Mouse (Mus musculus) midbrain, embryonic 14.5 days (tissue): ENCODE results near the gene Pcnx4. TPM values are rescaled to one million over a fixed set of nuclear protein-coding genes. Genes with fewer than 3 reads are reported as not detected.

Experiments used
- ATAC-seq: fragments of 200-750 bp; cut with Nextera tagmentation; 2 replicates; pipeline ENCODE4 v1.8.0; 2017; ENCODE audit warnings: moderate number of reproducible peaks, moderate library complexity; ENCODE audit not compliant: low FRiP score, low TSS enrichment
- DNase-seq: peaks from one replicate; pipeline ENCODE4 v3.0.0-alpha.2; 2015
- H3K27ac ChIP-seq: fragments of 300-500 bp; sonication (generic); replicated peaks from 2 replicates; pipeline ENCODE4 v1.5.1; 2014; ENCODE audit warnings: mild to moderate bottlenecking, low read depth, low read length, moderate library complexity
- H3K27me3 ChIP-seq: fragments of 300-500 bp; sonication (generic); 2 replicates; pipeline ENCODE4 v1.6.1; 2014; ENCODE audit warnings: low read length, control low read depth, mixed read lengths; ENCODE audit not compliant: control insufficient read depth, insufficient read depth
- H3K36me3 ChIP-seq: fragments of 300-500 bp; sonication (generic); 2 replicates; pipeline ENCODE4 v1.6.1; 2014; ENCODE audit warnings: low read length, control low read depth; ENCODE audit not compliant: control insufficient read depth, insufficient read depth
- H3K4me1 ChIP-seq: fragments of 300-500 bp; sonication (generic); 2 replicates; pipeline ENCODE4 v1.6.1; 2014; ENCODE audit warnings: mild to moderate bottlenecking, antibody characterized with exemption, low read length, control low read depth; ENCODE audit not compliant: control insufficient read depth, insufficient read depth
- H3K4me2 ChIP-seq: fragments of 300-500 bp; sonication (generic); 2 replicates; pipeline ENCODE4 v1.6.1; 2014; ENCODE audit warnings: mild to moderate bottlenecking, low read length, moderate library complexity
- H3K4me3 ChIP-seq: fragments of 300-500 bp; sonication (generic); replicated peaks from 2 replicates; pipeline ENCODE4 v1.5.1; 2014; ENCODE audit warnings: low read depth, low read length
- H3K9ac ChIP-seq: fragments of 300-500 bp; sonication (generic); replicated peaks from 2 replicates; pipeline ENCODE4 v1.6.1; 2014; ENCODE audit warnings: mild to moderate bottlenecking, low read length, moderate library complexity
- H3K9me3 ChIP-seq: fragments of 300-500 bp; sonication (generic); 2 replicates; pipeline ENCODE4 v1.6.1; 2016; ENCODE audit warnings: low read length, control low read depth, mixed read lengths; ENCODE audit not compliant: control insufficient read depth
- WGBS: fragments of 180-500 bp; shearing (Covaris S2); extraction: QIAGEN DNeasy Blood & Tissue Kit; methylation state at CpG from one replicate; pipeline ENCODE4 v1.1.7; 2014; 5-methylcytosine and 5-hydroxymethylcytosine counted together
- polyA plus RNA-seq: library from polyadenylated mRNA; unstranded; fragments of >200 nt; fragmentation: Nextera tagmentation; extraction: Ambion mirVana; gene quantifications from 2 replicates; pipeline ENCODE4 v1.2.1, GENCODE M21; 2014

The Pcnx4 gene
- polyA plus RNA-seq, 1 experiment from 2014 or later: 26.2 TPM

DNA sequence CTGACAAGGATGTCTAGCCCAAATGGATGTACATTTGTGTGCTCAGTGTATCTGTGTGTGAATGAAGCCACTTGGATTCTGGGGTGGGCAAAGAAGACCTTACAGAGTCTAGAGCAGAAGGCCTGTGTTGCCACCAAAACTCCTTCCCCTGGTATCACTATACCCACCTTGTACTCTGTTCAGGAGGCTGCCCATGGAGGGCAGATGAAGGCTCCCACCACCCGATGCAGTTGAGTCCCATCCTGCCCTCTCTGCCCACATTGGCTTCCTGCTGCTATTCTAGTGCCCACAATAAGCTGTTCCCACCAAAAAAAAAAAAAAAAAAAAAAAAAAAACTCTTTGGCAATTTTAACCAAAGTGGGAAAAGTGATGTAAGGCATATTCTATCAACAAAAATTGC, 85.3 kb downstream of the Pcnx4 start:
- DNase-seq (no peak), ATAC-seq (no peak)
- Histone ChIP-seq H3K36me3 (no peaks in the 10 kb centered on the region), H3K4me3 (no peak overlapping the region), H3K27me3 (no peaks in the 10 kb centered on the region), H3K27ac (no peak overlapping the region), H3K9ac (no peak overlapping the region), H3K4me2 (no peak overlapping the region), H3K9me3 (no peaks in the 10 kb centered on the region), H3K4me1 (no peaks in the 10 kb centered on the region)
- 95% methylated on average over 1 of the region's 1 CpGs for WGBS

DNA sequence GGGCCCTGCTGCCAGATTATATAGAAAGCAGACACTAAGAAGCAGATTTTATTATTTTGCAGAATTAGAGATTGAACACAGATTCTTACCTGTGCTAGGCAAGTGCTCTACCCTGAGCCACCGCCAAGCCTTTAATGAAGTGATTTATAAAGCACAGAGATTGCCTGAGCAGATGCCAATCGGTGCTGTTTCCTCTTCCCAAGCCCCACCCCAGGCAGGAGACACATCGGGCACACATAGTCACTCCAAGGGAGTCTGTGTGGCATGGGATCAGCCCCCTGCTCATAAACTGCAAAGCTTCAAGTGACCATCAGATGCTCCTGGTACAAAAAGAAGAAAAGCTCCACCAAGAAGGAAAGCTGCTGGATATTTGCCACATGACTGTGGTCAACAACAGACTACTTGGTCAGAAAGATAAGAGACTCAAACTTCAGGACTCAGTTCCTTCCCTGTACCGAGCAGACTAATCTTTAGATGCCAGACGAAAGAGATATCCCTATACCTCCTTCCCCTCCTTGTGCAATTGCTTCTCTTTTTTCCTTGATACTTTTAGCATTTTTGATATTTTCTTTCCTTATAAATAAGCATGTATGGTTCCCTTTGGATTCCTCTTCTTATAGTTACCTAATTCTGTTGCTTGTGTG, 86.8 kb downstream of the Pcnx4 start:
- H3K9me3 ChIP-seq: no peaks in the 10 kb centered on the region
- no peak overlapping the region for H3K9ac ChIP-seq
- H3K4me1 ChIP-seq: no peaks in the 10 kb centered on the region
- no peak overlapping the region for H3K27ac ChIP-seq
- ATAC-seq (no peak), DNase-seq (no peak)
- no peak overlapping the region for H3K4me2 ChIP-seq
- no peak overlapping the region for H3K4me3 ChIP-seq
- no peaks in the 10 kb centered on the region for H3K27me3 ChIP-seq
- no peaks in the 10 kb centered on the region for H3K36me3 ChIP-seq
- 88% methylated on average over 5 of the region's 5 CpGs for WGBS

DNA sequence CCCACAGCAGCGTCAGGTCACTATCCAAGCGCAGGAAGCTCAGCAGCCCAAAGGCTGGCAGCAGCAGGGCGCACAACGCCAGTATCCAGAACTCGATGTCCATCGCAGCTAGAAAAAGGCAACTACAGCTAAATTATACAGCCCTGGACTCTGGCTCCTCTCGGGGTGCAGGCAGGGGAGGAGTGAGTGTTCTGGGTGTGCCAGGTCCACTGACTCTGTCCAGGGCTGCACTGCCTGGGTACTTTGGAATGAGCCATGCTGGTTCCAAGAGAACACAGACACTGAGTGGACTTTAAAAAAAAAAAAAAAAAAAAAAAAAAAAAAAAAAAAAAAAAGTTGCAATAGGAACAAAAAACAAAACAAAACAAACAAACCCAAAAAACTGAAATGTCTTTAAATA, 92.6 kb downstream of the Pcnx4 start:
- no peaks in the 10 kb centered on the region for H3K36me3 ChIP-seq
- no peak overlapping the region for H3K9ac ChIP-seq
- no peaks in the 10 kb centered on the region for H3K4me1 ChIP-seq
- DNase-seq (no peak), ATAC-seq (no peak)
- no peak overlapping the region for H3K4me2 ChIP-seq
- H3K9me3 ChIP-seq: no peaks in the 10 kb centered on the region
- 91% methylated on average over 7 of the region's 7 CpGs for WGBS
- H3K27me3 ChIP-seq: no peaks in the 10 kb centered on the region
- H3K27ac ChIP-seq: no peak overlapping the region
- H3K4me3 ChIP-seq: no peak overlapping the region

Other genes starting within 250 kb of the Pcnx4 start
- 2,477 and 2,923 TPM in 2 replicates for gene Rtn1, start 127.3 kb upstream of the Pcnx4 start, polyA plus RNA-seq
- gene Lrrc9, start 94.5 kb upstream of the Pcnx4 start, polyA plus RNA-seq: 5.0 TPM in 2 replicates
- gene Gm4756, start 113.3 kb downstream of the Pcnx4 start, polyA plus RNA-seq: not detected in 2 replicates
- 11.8 and 17.0 TPM in 2 replicates for gene Dhrs7, start 128.5 kb downstream of the Pcnx4 start, polyA plus RNA-seq
- gene Ppm1a, start 221.1 kb downstream of the Pcnx4 start, polyA plus RNA-seq: 92.8 and 108 TPM in 2 replicates